Mouse (Mus musculus) neural tube, embryonic 14.5 days (tissue): ENCODE measurements around the gene Ubash3a. TPM values are rescaled to one million over a fixed set of nuclear protein-coding genes. Genes with fewer than 3 reads are reported as not detected.
A peak's percentile ranks its signal among the peaks of the same experiment; 100 is the strongest.

ENCODE experiments used
- ATAC-seq: fragments of 200-750 bp; cut with Nextera tagmentation; 2 replicates; pipeline ENCODE4 v1.8.0; 2017; ENCODE audit warnings: low read depth, mild to moderate bottlenecking, moderate TSS enrichment, moderate library complexity
- H3K27ac ChIP-seq: fragments of 300-500 bp; sonication (generic); 2 replicates; pipeline ENCODE4 v1.5.1; 2014; ENCODE audit warnings: low read depth, mild to moderate bottlenecking, control low read depth, low read length, moderate library complexity, mixed read lengths
- H3K27me3 ChIP-seq: fragments of 300-500 bp; sonication (generic); 2 replicates; pipeline ENCODE4 v1.6.1; 2014; ENCODE audit warnings: low read length; ENCODE audit not compliant: control insufficient read depth, insufficient read depth
- H3K36me3 ChIP-seq: fragments of 300-500 bp; sonication (generic); 2 replicates; pipeline ENCODE4 v1.6.1; 2014; ENCODE audit warnings: low read length, mixed read lengths; ENCODE audit not compliant: control insufficient read depth, insufficient read depth
- H3K4me1 ChIP-seq: fragments of 300-500 bp; sonication (generic); 2 replicates; pipeline ENCODE4 v1.6.1; 2014; ENCODE audit warnings: low read length; ENCODE audit not compliant: control insufficient read depth, insufficient read depth
- H3K4me2 ChIP-seq: fragments of 300-500 bp; sonication (generic); 2 replicates; pipeline ENCODE4 v1.6.1; 2014; ENCODE audit warnings: mild to moderate bottlenecking, low read depth, low read length, control low read depth
- H3K4me3 ChIP-seq: fragments of 300-500 bp; sonication (generic); 2 replicates; pipeline ENCODE4 v1.5.1; 2014; ENCODE audit warnings: low read depth, low read length, control low read depth, mixed read lengths
- H3K9ac ChIP-seq: fragments of 300-500 bp; sonication (generic); replicated peaks from 2 replicates; pipeline ENCODE4 v1.6.1; 2014; ENCODE audit warnings: low read depth, mild to moderate bottlenecking, control low read depth, low read length, mixed read lengths
- H3K9me3 ChIP-seq: fragments of 300-500 bp; sonication (generic); 2 replicates; pipeline ENCODE4 v1.6.1; 2016; ENCODE audit warnings: low read length; ENCODE audit not compliant: control insufficient read depth
- WGBS: fragments of 180-500 bp; shearing (Covaris S2); extraction: QIAGEN DNeasy Blood & Tissue Kit; methylation state at CpG from one replicate; pipeline ENCODE4 v1.1.7; 2014; 5-methylcytosine and 5-hydroxymethylcytosine counted together
- polyA plus RNA-seq: library from polyadenylated mRNA; unstranded; fragments of >200 nt; fragmentation: Nextera tagmentation; extraction: Ambion mirVana; gene quantifications from 2 replicates; pipeline ENCODE4 v1.2.1, GENCODE M21; 2014

Ubash3a gene
- polyA plus RNA-seq, 1 experiment from 2014 or later = 0.44 TPM

DNA sequence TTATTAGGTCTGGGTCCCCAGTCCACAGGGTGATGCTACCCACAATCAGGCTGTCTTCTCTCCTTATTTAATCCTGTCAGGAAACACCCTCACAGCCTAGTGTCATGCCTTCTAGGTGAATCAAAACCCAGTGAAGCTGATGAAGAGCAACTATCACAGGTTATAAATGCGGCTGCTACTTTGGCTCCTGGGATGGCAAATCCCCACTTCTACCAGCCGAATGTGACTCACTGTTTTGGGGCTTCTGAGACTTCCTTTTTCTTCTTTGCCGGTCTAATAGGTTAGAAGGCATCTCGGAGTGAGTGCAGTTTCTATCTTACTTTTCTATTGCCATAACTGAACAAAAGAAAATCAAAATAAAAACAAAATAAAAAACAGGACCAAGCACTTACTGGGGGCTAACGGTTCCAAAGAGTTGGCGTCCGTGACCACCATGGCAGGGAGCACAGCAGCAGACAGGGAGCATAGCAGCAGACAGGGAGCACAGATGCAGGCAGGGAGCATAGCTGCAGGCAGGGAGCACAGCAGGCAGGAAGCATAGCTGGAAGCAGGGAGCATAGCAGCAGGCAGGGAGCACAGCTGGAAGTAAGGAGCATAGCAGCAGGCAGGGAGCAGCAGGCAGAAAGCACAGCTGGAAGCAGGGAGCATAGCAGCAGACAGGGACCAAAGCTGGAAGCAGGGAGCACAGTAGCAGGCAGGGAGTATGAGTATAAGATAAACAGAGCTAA, 81.5 kb downstream of the Ubash3a start:
- WGBS = 63% methylated on average over 7 of the region's 7 CpGs

DNA sequence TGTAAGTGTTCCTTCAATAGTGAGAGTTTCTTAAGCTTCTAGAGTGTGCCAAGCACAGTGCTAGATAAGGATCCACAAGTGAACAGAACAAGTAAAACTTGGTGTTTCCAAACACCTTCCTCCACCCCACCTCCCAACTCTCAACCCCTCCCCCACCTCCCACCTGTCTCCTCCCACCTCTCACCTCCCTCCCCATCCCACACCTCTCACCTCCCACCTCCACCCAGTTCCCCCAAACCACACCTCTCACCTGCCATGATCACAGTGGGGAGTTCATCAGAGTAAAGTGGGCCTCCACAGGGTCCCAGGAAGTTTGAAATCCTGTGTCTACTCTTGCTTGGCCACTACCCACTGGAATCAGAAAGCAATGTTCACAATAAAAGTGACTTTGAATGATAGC, 82.6 kb downstream of the Ubash3a start:
- H3K27ac ChIP-seq = no peak overlapping the region
- H3K4me1 ChIP-seq = peaks cover under 1% of the 10 kb centered on the region; the same call in 1 of the 2 replicates
- no peaks in the 10 kb centered on the region for H3K27me3 ChIP-seq
- H3K9me3 ChIP-seq = no peaks in the 10 kb centered on the region
- H3K4me3 ChIP-seq = no peak overlapping the region
- no peaks in the 10 kb centered on the region for H3K36me3 ChIP-seq
- H3K9ac ChIP-seq = no peak overlapping the region
- no peak overlapping the region for H3K4me2 ChIP-seq
- no peak for ATAC-seq

More for the DNA sequence above, 81.5 kb downstream of the Ubash3a start:
- Histone ChIP-seq H3K27ac (no peak overlapping the region), H3K36me3 (no peaks in the 10 kb centered on the region), H3K9ac (no peak overlapping the region), H3K27me3 (no peaks in the 10 kb centered on the region), H3K4me1 (no peaks in the 10 kb centered on the region), H3K9me3 (no peaks in the 10 kb centered on the region), H3K4me3 (no peak overlapping the region), H3K4me2 (no peak overlapping the region)
- no peak for ATAC-seq

DNA sequence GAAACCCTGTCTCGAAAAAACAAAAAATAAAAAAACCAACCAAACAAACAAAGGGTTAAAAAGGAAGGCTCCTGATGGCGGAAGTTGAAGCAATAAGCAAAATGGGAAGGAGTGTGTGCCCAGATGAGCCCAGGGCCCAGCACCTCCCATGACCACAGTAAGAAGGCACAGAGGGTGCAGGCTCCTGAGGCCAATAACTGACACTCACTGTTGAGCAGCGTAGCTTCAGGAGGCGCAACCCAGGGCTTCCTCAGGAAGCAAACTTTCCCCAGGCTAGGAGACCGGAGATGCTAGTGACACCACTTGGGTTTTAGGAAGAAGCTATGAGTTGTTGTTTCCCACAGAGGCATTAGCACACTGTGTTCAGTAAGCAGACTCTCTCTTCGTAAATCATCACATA, 83.2 kb downstream of the Ubash3a start:
- Histone ChIP-seq H3K27me3 (no peaks in the 10 kb centered on the region), H3K27ac (no peak overlapping the region), H3K9me3 (no peaks in the 10 kb centered on the region), H3K4me1 (peaks cover 4% of the 10 kb centered on the region; the same call in 1 of the 2 replicates), H3K4me2 (no peak overlapping the region), H3K4me3 (no peak overlapping the region), H3K36me3 (no peaks in the 10 kb centered on the region), H3K9ac (no peak overlapping the region)
- ATAC-seq = no peak
- WGBS = 59% methylated on average over 6 of the region's 6 CpGs

DNA sequence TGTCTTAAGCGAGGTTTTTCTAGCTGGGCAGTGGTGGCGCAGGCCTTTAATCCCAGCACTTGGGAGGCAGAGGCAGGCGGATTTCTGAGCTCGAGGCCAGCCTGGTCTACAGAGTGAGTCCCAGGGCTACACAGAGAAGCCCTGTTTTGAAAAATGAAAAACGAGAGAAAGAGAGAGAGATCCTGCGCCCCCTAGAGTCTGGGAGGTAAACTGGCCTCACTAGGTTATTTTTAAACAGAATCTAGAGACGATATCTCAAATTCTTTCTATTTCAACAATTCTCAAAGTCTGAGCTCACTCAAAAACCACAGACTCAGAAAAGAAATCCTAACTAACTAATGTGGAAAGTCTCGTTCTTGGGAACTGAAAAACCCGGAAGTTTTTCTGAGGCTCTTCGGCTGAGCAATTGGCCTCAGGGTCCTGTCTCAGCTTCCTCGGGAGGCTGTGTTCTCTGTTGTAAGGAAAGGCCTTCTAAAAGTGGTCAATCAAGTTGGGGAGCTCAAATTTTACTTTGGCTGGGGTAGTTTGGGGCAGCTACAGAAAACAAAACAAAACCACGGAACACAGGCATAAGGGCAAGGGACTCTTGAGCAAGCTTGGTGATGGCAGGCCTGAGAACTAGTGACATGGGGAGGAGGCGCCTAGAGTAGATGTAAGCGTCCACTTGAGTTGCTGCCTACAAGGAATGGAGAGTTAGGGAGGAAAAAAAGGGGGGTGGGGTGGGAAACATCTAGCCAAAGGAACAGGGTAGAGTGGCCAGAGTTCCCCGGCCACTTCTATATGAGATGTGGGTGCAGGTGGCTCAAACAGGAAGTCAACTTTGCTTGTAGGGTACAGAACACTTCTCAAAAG, 86.9 kb downstream of the Ubash3a start:
- Histone ChIP-seq H3K4me3 (no peak overlapping the region), H3K9me3 (no peaks in the 10 kb centered on the region), H3K4me2 (no peak overlapping the region), H3K36me3 (no peaks in the 10 kb centered on the region), H3K27me3 (no peaks in the 10 kb centered on the region), H3K9ac (no peak overlapping the region), H3K4me1 (peaks cover 13% of the 10 kb centered on the region; the same call in 1 of the 2 replicates), H3K27ac (no peak overlapping the region)
- WGBS = 89% methylated on average over 15 of the region's 15 CpGs
- ATAC-seq = no peak

DNA sequence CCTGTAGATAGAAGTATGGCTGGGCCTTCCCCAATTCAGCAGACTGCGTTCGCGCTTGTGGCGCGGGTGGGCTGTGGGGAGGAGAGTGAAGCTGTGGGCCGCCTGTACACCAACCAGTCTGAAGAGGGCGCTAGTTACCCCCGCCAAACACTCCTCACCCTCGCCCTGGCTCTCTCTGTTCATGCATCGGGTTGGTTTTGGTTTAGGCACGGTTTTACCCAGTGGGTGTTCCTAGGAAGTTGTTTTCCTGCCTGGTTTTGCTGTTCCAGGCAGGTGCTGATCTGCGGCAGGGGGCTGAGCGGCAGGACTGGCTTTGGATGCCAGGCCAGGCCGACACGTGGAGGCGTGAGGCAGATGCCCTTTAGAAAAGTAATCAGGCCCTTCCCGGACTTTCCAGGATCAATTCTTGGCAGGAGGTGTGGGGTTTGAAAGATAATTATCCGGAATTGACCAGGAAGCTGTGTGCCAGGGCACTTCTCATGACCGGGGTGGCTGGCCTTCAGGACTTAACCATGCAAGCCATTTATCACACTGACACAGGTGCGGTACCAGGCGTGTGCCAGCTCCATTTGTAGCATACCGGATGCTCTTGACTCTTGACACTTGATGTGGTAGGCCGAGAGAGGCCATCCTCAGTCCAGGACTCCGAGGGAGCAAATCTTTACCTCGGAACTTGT, 87.7 kb downstream of the Ubash3a start:
- peak overlapping the region; percentile 76 for H3K27ac ChIP-seq
- WGBS = 24% methylated on average over 25 of the region's 25 CpGs
- peak overlapping the region; percentile 64 for H3K4me3 ChIP-seq
- peaks cover 13% of the 10 kb centered on the region; the same call in 1 of the 2 replicates for H3K4me1 ChIP-seq
- H3K27me3 ChIP-seq = no peaks in the 10 kb centered on the region
- peak; percentile 8; the same call in 1 of the 2 replicates for ATAC-seq
- H3K9ac ChIP-seq = peak overlapping the region; percentile 74; the same call in 1 of the 2 replicates
- H3K9me3 ChIP-seq = no peaks in the 10 kb centered on the region
- peak overlapping the region; percentile 95 for H3K4me2 ChIP-seq
- H3K36me3 ChIP-seq = no peaks in the 10 kb centered on the region

DNA sequence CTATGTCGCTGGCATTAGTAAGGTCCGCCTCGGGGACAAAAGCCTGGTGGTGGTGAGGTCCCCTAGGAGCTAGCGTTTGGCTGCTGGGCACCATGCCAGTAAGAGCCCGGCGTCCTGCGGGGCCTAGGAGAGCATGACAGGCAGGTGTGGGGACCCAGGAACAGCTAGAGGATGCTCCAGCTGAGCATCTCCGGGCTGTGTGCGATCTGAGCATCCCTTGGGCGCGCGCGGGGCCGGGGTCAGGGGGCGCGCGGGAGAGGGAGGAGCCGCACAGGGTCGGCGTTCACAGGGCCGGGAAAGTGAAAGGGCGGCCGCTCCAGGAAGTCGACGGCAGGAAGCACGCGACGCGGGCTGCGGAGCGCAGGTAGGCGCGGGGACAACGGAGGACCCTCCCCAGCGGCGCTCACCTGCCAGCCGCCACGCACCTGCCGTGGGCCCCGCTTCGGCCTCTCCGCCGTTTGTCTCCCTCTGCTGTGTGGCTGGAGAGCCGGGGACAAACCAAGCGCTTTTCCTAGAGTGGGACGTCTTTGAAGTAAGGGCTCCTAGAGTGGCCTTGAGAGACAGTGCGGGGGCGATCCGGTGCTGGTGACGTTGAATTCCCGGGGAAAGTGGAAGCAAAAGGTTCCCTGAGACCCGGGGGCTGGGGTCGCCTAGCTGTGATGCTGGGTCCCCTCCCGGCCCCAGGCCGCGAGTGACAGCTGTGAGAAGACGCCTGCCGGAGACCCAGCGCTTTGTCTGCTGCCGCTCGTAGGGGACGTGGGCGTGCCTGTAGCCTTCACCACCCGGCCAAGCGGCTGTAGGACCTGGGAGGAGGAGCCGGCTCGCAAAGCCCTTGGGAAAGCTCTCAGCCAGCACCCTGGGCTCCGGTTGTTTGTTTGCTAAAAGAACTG, 88.5 kb downstream of the Ubash3a start:
- peak overlapping the region; percentile 74 for H3K9ac ChIP-seq
- peak overlapping the region; percentile 64 for H3K4me3 ChIP-seq
- H3K9me3 ChIP-seq = no peaks in the 10 kb centered on the region
- under 1% methylated on average over 68 of the region's 68 CpGs for WGBS
- ATAC-seq = peak; percentile 85
- no peaks in the 10 kb centered on the region for H3K36me3 ChIP-seq
- H3K4me1 ChIP-seq = peaks cover 13% of the 10 kb centered on the region; the same call in 1 of the 2 replicates
- peak overlapping the region; percentile 76 for H3K27ac ChIP-seq
- no peaks in the 10 kb centered on the region for H3K27me3 ChIP-seq
- peak overlapping the region; percentile 95 for H3K4me2 ChIP-seq

Other genes with a start within 250 kb of the Ubash3a start
- 20.5 and 21.0 TPM in 2 replicates for gene Abcg1, start 150.2 kb upstream of the Ubash3a start, polyA plus RNA-seq
- 1.9 TPM in 1 of 2 replicates, not detected in the other for gene Tff3, start 78.2 kb upstream of the Ubash3a start, polyA plus RNA-seq
- not detected in 2 replicates for gene Tff2, start 63.6 kb upstream of the Ubash3a start, polyA plus RNA-seq
- not detected in 2 replicates for gene Tff1, start 42.6 kb upstream of the Ubash3a start, polyA plus RNA-seq
- not detected in 2 replicates for gene Tmprss3, start 8.9 kb upstream of the Ubash3a start, polyA plus RNA-seq
- 2.0 and 3.3 TPM in 2 replicates for gene Rsph1, start 69.5 kb downstream of the Ubash3a start, polyA plus RNA-seq
- 10.1 and 10.5 TPM in 2 replicates for gene Slc37a1, start 78.9 kb downstream of the Ubash3a start, polyA plus RNA-seq
- 26.8 and 29.5 TPM in 2 replicates for gene Pde9a, start 178.3 kb downstream of the Ubash3a start, polyA plus RNA-seq